Comparison of ENCODE assay signal across 22 mouse cellular contexts in genomic region chr6:49856830-49857229, GRCm38 (mm10). TPM values are rescaled to one million over a fixed set of nuclear protein-coding genes. Genes with fewer than 3 reads are reported as not detected.
A peak's percentile ranks its signal among the peaks of the same experiment; 100 is the strongest.
DNase-seq lines count a peak whose midpoint lies in the region; ATAC-seq lines count a peak whose summit lies in the region.
"Had no signal": no experiment of that assay in that cellular context is flagged by ENCODE, and none has a peak within 500 bp of the region (broad histone marks: within the 10 kb centered on the region; RNA-seq: fewer than 3 reads in every experiment).

No protein-coding gene starts in this region.

- no peak overlapping the region for H3K9ac ChIP-seq in intestine, embryonic 16.5 days (ENCODE audit: low read depth, low read length)
- H3K9ac ChIP-seq in forebrain, embryonic 14.5 days (ENCODE audit: low read length), result no peak overlapping the region
- H3K9ac ChIP-seq: embryonic facial prominence, embryonic 12.5 days; heart, embryonic 12.5 days; hindbrain, embryonic 14.5 days had no signal

- H3K4me3 ChIP-seq in intestine, embryonic 16.5 days (ENCODE audit: low read length), result no peak overlapping the region
- no peak overlapping the region for H3K4me3 ChIP-seq in forebrain, embryonic 14.5 days (ENCODE audit: low read depth, low read length)
- H3K4me3 ChIP-seq: embryonic facial prominence, embryonic 12.5 days; heart, adult 2 months; heart, embryonic 12.5 days; hindbrain, embryonic 10.5 days had no signal

- H3K36me3 ChIP-seq in intestine, embryonic 16.5 days (ENCODE audit: control insufficient read depth, insufficient read depth, low read length), result no peaks in the 10 kb centered on the region
- H3K36me3 ChIP-seq in forebrain, embryonic 14.5 days (ENCODE audit: control insufficient read depth, insufficient read depth, low read length), result no peaks in the 10 kb centered on the region
- H3K36me3 ChIP-seq: embryonic facial prominence, embryonic 12.5 days; heart, embryonic 12.5 days; hindbrain, embryonic 10.5 days had no signal

- no peak for DNase-seq in frontal cortex, postnatal 14 days (ENCODE audit: low spot score in 2 of 2)
- peak; percentile 28 for DNase-seq in right cerebral cortex, adult 18-20 months
- DNase-seq in right cerebral cortex, postnatal 4 days, result no peak
- DNase-seq in left cerebral cortex, postnatal 14 days (ENCODE audit: low spot score in 2 of 2), result peak; percentile 24 to 31
- DNase-seq in forebrain, embryonic 14.5 days (ENCODE audit: low spot score), result no peak
- DNase-seq: adrenal gland, postnatal 25 days; cerebellum, adult 8-10 months; cerebellum, postnatal 25 days; gastrocnemius, postnatal 10 days; heart, adult 2 months had no signal

- H3K9me3 ChIP-seq in intestine, embryonic 16.5 days (ENCODE audit: control insufficient read depth, low read length), result no peaks in the 10 kb centered on the region
- no peaks in the 10 kb centered on the region for H3K9me3 ChIP-seq in forebrain, embryonic 14.5 days (replicated peaks; ENCODE audit: control insufficient read depth, low read length)
- H3K9me3 ChIP-seq: embryonic facial prominence, embryonic 12.5 days; heart, embryonic 12.5 days; hindbrain, embryonic 10.5 days had no signal

- H3K4me1 ChIP-seq in intestine, embryonic 16.5 days (ENCODE audit: control insufficient read depth, insufficient read depth, low read length), result no peaks in the 10 kb centered on the region
- no peaks in the 10 kb centered on the region for H3K4me1 ChIP-seq in forebrain, embryonic 14.5 days (ENCODE audit: control insufficient read depth, insufficient read depth, low read length)
- H3K4me1 ChIP-seq: embryonic facial prominence, embryonic 12.5 days; hindbrain, embryonic 10.5 days had no signal

- WGBS in intestine, embryonic 16.5 days, result 57% methylated on average over 2 of the region's 2 CpGs
- WGBS in forebrain, embryonic 14.5 days, result 69% methylated on average over 2 of the region's 2 CpGs

- no peaks in the 10 kb centered on the region for H3K27me3 ChIP-seq in intestine, embryonic 16.5 days (replicated peaks; ENCODE audit: control insufficient read depth, insufficient read depth, low read length)
- H3K27me3 ChIP-seq in forebrain, embryonic 14.5 days (replicated peaks; ENCODE audit: control insufficient read depth, insufficient read depth, low read length), result no peaks in the 10 kb centered on the region
- H3K27me3 ChIP-seq: embryonic facial prominence, embryonic 12.5 days; heart, embryonic 12.5 days had no signal

- H3K4me2 ChIP-seq in intestine, embryonic 16.5 days (ENCODE audit: low read depth, low read length), result no peak overlapping the region
- H3K4me2 ChIP-seq in forebrain, embryonic 14.5 days (ENCODE audit: low read length), result no peak overlapping the region
- H3K4me2 ChIP-seq: embryonic facial prominence, embryonic 12.5 days; heart, embryonic 12.5 days; hindbrain, embryonic 14.5 days had no signal

- ATAC-seq in frontal cortex, adult (ENCODE audit: low TSS enrichment), result peak; percentile 90
- no peak for ATAC-seq in intestine, embryonic 16.5 days
- no peak for ATAC-seq in forebrain, embryonic 14.5 days
- ATAC-seq: activated CD4-positive, CD25-positive, alpha-beta regulatory T cell, adult 4 months; forebrain, embryonic 16.5 days had no signal

- H3K27ac ChIP-seq in intestine, embryonic 16.5 days (ENCODE audit: low read length), result no peak overlapping the region
- no peak overlapping the region for H3K27ac ChIP-seq in forebrain, embryonic 14.5 days (ENCODE audit: low read depth, low read length)
- H3K27ac ChIP-seq: embryonic facial prominence, embryonic 12.5 days; heart, adult 2 months; hindbrain, embryonic 10.5 days; hindbrain, embryonic 14.5 days had no signal

- intact Hi-C loops in left cerebral cortex, postnatal 14 days (cut with DNase I), result no loop called here

RNA-seq across cellular contexts. Expression of gene Npy, which starts 34.3 kb away (rescaled TPM):
- 100 to 1,000 TPM; 178 to 193 TPM for total RNA-seq in left cerebral cortex, postnatal 14 days (2021)
- 4.9 and 6.5 TPM in 2 replicates for polyA plus RNA-seq in intestine, embryonic 16.5 days (2015; fragmentation: Nextera tagmentation; extraction: Ambion mirVana)
- polyA plus RNA-seq in forebrain, embryonic 14.5 days (2014; fragmentation: Nextera tagmentation; extraction: Ambion mirVana), result 107 and 115 TPM in 2 replicates
- total RNA-seq: gastrocnemius, postnatal 10 days; gastrocnemius, postnatal 4 days; heart, adult 2 months; heart, postnatal 25 days; MEL had no signal
- polyA plus RNA-seq: activated CD4-positive, CD25-positive, alpha-beta regulatory T cell, adult 4 months; C2C12 had no signal

Comparison
In these comparisons a context has a peak if more than half of its experiments do, and no peak if none do; other contexts are left out.
1. DNase-seq: peak in right cerebral cortex, adult 18-20 months (single experiment) and left cerebral cortex, postnatal 14 days (2 of 2); none in frontal cortex, postnatal 14 days (0 of 2), right cerebral cortex, postnatal 4 days (single experiment) and forebrain, embryonic 14.5 days (single experiment).
2. RNA of gene Npy, which starts 34.3 kb away (polyA plus RNA-seq): 107 to 115 TPM in forebrain, embryonic 14.5 days; 4.9 to 6.5 TPM in intestine, embryonic 16.5 days; every median in the first group is over 10 times any median in the second.